Mouse (Mus musculus) T-cell, adult 2 months (primary cell): ENCODE data around the gene B3gnt8.
A peak's percentile ranks its signal among the peaks of the same experiment; 100 is the strongest.

Experiments used
- DNase-seq: peaks from one replicate; pipeline ENCODE4 v3.0.0; 2022; ENCODE audit warnings: low spot score

B3gnt8 gene

DNA sequence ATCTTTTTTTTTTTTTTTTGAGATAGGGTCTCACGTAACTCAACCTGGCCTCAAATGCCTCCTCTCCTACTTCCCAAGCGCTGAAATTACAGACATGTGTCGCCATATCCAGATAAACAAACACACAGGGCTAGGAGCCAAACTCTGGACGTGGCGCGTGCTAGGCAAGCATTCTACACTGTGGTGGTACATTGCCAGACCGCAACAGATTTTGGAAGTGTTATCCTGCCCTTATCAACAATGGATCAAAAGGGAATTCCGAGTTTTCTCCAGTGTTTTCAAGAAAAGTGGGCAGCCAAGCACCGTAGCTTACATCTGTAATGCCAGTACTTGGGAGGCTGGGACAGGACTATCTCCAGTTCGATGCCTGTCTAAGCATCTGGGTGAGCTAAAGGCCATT, 31.3 kb downstream of the B3gnt8 start:
- no peak for DNase-seq

DNA sequence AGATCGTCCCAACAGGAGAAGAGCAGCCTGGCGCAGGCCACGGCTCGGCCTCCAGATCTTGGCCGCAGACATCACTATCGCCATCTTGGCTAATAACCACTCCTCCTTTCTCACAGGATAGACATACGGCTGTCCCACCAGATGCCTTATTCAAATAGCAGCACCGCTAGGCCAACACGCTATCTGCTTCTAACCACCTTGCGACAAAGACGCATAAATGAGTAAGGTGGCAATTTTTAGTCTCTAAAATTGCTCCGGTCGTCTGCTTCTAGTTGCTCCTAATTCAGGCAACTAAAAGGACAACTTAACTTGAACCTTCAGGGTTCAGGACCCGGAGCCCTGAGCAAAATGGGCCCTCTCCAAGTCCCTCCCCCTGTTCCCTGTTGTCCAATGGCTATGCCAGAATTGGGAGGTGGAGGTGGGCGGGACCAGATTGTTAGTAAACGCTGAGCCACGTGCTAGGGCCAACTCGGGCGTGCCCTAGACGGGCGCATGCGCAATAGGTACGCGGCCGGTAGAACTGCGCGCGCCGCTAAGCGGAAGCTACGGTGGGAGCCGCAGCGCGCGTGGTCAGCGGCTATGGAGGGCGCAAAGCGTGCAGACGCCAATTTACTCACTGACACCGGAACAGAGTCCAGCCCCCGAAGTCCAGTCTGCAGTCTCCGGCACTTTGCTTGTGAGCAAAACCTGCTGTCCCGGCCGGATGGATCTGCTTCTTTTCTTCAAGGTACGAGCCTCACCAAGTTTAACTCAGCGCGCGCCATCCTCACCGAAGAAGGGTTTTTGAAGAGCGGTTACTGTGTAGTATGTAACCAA, 32.4 kb downstream of the B3gnt8 start, which contains the start of the genes Bckdha and Exosc5:
TSS of gene Bckdha (minus strand) at position 325 of the 816 bp plus-strand sequence.
TSS of gene Exosc5 (plus strand) at position 508 of the 816 bp plus-strand sequence.
- DNase-seq: peak; percentile 99

DNA sequence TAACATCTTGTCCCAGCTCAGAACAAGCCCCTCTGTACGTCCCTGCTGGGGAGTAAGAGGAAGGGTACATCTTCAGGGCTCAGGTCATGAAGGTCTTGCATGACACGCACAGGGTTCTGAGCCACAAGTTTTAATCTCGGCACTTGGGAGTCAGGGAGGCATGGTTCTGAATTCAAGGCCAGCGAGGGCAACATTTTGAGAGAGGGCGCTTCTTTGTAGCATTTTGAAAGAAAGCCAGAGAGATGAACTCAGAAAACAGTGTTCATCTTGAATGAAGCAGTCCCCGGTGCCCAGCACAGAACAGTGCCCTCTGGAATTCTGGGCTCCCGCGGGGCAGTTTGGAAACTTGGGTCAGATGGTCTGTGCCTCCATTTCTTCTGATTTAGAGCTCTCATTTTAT, 39.9 kb downstream of the B3gnt8 start:
- no peak for DNase-seq

DNA sequence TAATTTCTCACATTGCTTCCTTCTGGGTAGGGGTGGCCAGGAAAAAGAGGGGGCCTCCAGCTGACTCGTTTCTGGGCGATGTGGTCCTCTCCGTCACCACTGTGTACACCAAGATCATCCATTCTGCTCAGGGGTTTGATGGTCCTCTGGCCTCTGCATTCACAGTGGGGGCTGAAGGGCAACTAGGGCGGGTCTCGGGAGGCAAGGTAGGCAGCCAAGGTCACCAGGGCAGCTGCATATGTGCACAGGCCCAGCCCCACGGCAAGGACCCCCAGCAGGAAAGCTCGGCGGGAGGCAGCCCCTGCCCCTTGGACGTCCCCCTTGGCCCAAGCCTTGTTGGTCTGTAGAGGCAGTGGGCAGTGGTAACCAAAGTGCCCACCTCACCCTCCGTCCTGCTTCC, 42.7 kb downstream of the B3gnt8 start:
- DNase-seq: no peak

DNA sequence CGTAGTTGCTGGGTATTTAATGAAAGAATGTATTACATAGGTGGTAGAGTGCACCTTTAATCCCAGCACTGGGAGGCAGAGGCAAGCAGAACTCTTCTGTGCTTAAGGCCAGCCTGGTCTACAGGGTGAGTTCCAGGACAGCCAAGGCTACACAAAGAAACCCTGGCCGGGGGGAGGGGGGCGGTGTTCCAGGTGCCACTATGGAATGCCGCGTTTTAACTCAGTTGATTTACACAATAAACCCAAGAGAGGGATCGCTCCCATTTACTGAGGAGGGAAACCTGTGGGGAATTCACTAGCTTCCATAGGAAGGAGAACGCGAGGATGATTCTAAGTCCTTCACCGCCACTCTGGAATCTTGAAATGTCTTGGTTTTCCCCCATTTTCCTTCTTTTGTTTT, 43.2 kb downstream of the B3gnt8 start:
- DNase-seq: no peak

DNA sequence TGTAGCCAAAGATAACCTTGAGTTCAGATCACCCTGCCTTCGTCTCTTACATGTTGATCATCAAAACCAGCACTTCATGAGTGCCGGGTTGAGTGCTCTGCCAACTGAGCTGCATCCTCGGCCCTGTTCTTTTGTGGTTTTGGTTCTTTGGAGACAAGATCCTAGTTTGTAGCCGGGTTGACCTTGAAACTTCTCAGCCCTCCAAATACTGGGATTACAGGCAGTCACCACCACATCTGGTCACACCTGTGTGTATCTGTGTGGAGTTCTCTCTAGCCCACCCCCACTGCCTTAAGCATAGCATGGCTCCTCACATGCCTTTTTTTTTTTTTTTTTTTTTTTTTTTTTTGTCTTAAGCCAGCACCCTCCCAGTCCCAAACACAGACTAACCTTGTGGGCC, 43.6 kb downstream of the B3gnt8 start:
- DNase-seq: no peak

DNA sequence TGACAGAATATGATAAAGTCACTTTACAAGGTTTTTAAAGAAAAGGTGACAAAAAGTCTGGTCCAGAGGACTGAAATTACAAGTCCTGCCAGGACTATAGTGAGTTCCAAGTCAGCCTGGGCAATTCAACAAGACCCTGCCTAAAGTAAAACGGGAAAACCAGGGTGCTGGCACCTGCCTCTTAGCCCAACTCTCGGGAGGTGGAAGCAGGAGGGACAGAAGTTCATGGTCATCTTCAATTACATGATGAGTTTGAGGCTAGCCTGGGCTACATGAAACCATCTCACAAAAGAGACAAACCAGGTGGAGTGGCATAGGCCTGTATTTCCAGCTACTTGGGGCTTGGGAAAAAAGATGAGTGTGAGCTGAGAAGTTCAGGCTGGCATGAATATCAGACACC, 45.2 kb downstream of the B3gnt8 start:
- DNase-seq: no peak

DNA sequence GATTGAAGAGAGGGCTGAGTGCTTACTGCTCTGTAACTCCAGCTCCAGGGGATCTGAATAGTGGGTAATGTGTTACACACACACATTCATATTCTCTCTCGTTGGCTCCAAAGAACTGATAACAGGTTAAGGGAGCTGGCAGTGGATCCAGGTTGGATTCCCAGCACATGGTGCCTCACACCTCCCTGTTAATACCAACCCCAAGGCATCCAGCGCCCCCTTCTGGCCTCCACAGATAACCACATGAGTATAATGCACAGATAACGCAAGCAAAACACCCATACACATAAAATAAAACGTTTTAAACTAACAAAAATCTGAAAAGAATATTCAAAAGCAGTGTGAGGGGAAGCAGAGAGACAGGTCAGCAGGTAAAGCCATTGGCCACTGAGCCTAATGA, 46.0 kb downstream of the B3gnt8 start:
- DNase-seq: no peak

DNA sequence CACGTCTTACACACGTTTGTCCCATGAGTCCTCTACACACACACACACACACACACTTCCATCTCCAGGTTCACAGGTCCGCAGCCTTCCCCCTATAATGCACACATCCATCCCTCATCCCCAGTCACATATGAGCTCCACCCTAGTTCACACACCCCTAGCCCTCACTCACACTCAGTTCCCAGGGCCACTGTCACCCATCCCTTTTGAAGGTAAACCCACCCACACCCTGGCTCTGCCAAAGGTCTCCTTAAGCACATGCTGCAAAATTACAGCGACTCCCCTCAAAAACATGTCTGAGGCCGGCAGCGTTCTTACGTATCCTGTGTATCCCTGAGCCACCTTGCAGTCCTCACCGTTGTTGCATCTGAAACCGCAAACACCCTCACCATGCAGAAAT, 47.8 kb downstream of the B3gnt8 start:
- DNase-seq: no peak

DNA sequence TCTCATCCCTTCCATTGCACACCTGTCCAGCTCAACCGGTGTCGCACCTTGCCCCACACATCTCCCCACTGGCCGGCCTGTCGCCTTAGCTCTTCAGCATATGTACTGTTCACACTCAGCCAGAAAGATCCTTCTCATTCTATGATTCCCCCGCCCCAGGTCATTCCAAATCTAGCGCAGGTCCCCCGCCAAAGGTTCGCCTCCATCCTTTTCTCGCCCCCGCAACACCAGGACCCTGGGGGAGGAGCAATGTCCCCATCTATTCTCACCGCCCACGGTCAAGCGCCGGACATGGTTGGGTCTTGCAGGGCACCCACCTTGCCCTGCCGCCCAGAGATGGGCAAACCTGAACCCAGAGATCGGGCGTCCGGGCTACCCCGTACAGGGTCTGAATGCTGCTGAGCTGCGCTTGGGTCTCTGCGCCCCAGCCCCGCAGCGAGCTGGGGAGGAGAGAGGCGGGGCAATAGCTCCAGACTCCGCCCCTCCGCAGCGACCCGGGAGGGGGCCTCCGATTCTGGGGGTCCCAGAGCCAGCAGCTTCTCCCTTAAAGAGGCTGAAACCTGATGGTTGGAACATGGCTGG, 48.4 kb downstream of the B3gnt8 start, which contains the start of gene Tmem91:
TSS of gene Tmem91 (minus strand) at position 448 of the 582 bp plus-strand sequence.
- no peak for DNase-seq

DNA sequence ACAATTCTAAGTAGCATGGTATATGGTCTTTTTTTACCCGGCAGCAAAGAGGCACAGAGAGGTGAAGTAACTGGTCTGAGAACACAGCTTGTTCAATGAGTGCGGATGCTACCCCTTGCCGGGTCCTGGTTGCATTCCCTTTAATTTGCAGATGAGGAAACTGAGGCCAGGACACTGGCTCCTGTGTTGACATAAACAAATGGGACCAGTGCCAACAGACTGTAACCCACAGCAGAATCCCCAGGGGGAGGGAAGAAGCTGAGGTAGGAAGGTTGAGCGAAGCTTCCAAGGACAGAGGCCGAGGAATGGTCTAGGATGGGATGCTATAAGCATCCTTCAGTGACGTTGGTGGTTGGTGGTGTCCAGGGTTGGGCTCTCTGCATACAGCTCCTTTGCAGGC, 49.0 kb downstream of the B3gnt8 start:
- DNase-seq: no peak

DNA sequence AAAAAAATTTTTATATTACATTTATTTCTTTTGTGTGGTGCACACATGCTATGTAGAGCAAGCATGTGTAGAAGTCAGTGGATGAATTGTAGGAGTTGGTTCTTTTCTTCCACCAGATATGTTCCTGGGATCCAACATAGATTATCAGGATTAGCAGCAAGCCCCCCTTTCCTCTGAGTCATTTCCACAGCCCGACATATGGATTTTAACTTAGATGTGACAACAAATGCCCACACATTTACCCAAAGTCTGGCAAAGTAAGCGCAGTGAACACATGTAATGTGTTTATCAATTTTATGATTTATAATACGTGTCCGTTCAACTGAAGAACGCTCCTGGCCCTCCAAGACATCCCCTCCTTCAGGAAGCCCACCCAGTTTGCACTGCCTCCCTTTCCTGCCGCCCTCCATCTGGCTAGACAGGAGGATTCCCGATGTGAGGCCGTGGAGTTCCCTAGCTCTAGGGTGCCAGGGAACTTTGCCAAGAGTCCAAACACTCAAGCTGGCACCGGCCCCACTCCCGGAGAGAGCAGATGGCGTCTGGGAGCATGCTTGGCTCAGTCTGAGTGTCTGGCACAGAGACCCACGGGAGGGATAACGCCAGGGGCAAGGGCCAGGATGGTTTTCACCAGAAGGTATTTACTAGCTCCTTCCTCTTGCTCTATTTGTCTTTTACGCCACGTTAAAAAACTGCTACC, 49.8 kb downstream of the B3gnt8 start:
- DNase-seq: no peak

DNA sequence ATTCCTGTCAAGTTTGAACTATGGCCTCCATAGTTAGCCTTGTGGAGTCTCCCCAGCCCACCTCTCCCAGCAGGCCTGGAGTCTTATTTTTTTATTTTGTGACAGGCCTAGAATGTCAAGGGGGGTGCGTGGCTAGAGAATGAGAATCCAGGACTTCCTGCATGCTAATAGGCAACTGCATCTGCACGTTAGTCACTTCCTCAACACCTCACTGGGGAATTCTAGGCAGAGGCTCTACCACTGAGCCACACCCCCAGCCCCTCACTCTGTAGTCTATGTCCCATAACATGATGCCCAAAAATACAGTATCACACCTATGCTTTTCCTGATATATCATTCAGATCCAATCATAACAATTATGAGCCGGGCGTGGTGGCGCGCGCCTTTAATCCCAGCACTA, 50.6 kb downstream of the B3gnt8 start:
- no peak for DNase-seq

DNA sequence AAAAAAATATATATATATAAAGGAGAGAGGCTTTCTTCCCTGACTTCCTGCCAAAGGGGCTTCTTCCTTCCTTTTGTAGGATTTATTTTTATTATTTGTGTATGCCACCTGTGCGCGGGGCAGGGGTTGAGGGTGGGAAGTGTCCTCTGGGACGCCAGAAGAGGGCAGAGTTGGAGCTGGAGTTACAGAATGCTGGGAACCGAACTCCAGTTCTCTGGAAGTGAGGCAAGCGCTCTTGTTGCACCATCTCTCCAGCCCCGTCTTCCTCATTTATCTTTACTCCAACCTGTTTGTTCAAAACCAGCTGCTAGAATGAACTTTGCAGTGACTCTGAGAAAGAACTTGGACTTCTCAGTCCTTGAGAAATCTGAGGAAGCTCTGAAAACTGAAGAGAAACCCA, 53.5 kb downstream of the B3gnt8 start:
- DNase-seq: no peak

DNA sequence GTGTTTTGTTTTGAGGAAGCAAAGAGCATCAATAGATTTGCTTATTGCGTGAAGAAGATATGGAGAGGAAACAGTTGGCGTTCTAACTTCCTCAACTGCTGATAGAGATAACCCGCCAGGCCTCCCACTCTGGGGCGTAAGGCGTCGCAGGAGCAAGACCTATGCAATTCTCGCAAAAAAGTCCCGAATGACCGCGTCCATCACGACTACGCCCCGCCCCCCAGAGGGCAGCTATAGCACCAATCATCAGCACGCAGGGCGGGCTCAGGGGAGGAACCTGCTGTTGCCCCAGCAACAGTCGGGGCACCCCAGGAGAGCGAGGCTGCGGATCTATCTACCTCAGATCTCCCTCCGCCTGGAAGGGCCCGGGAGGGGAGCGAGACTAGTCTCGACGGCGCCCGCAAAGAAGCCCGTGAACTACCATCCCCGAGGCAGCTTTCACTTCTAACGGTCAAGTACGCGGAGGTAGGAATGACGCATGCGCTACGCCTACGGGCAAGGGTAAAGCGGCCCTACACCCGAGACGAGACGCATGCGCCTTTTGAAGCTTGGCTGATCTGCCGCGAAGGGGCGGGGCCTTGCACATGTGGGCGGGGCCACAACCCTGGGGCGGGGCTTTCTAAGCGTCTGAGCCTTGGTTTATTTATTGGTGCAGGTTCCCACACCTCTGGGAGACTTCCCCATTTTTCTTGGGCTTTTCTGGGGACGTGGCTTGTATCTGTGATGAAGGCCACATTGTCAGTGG, 54.2 kb downstream of the B3gnt8 start, which contains the start of gene B9d2:
TSS of gene B9d2 (plus strand) at position 267 of the 745 bp plus-strand sequence.
- peak; percentile 97 for DNase-seq

DNA sequence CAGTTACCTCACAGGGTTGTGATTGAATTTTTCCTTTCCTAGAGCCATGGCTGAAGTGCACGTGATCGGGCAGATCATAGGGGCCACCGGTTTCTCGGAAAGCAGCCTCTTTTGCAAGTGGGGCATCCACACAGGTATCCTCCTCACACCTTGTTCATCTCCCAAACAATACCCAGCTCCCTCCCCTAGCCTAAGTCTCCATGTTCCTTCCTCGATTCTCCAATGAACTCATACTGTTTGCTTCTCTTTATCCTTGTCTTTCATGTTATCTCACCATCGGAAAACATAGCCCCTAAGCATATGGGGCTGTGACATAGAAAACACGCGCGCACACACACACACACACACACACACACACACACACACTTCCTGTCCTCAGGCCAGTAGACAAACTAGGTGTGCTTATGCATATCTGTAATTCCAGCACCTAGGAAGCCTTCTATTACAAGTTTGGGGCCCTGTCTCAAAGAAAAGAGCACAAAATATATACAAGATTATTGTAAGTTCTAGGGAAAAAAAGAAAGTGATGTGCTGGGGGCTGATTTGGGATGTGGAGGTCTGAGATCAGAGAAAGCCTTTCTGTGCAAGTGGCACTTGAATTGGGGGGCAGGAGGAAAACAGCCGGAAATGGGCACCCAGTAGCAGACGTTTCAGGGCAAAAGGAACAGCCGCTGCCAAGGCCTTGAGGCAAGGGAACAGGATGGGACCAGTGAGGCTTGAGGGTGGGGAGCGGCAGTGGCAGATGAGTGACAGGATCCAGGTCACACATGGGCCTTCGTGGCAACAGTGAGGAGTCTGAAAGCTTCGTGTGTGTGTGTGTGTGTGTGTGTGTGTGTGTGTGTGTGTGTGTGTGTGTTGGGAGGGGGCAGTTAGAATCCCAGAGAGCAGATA, 55.1 kb downstream of the B3gnt8 start:
- DNase-seq: peak; percentile 57

DNA sequence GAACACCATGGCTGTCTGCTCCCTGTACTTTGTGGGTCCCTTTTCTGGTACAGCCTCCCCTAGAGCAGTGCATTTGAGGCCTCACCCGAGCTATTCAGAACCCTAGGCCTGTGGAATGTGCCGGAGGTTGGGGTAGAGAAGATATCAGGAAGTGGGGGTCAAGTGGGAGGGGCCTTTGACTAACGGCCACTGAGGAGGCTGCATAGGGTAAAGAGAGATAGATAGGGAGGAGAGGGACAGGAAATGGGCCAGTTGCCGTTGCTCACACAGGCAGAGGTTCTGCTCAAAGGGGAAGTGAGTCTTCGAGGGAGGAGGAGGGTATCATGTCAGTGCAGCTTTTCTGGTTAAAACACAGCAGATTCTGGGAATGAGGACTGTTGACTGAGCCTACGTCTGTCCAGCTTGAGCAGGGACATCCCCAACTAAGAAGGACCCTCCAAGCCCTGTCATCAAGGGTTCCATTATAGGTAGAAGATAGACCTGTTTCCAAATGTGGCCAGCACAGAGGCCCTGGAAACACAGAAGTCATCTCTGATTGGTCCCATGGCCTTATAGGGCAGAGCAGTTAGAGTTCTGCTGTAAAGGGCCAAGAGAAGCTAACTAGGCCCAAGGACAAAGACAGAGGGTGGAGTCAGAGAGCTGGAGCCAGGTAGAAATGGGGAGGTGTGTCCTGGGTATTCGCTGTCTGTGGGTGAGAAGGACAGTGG, 57.2 kb downstream of the B3gnt8 start:
- DNase-seq: peak; percentile 62

DNA sequence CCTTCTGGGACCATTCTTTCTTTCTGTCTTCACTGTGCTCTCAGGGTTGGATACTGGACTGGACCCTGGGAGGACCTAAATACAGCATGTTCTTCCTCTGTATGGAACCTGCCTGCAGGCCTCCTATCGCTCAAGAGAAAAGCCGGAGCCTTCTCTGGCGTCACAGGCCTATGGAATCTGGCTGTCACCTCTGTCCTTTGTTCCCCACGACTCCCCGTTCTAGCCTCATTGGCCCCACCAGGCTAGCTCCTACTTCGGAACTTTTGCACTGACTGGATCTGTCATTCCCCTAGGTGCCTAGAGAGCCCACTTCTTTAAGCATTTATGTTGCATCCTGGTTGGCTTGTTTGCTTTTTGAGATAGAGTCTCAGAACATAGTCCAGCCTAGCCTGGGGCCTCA, 58.2 kb downstream of the B3gnt8 start:
- DNase-seq: no peak
